Mouse (Mus musculus) heart, adult 9 months (tissue): Measurements from ENCODE around the gene Olfr568.

ENCODE experiments used
- DNase-seq, 2 experiments: peaks; one replicate each; pipeline ENCODE4 v3.0.0; 2022; ENCODE audit warnings: low spot score in 2 of 2

The Olfr568 gene

GRCm38 (mm10) chr7:102876822-102877221, at the start of gene Olfr568:
Gene Olfr568, plus strand, starts transcription at chr7:102877122.
- DNase-seq, result no peak

DNA sequence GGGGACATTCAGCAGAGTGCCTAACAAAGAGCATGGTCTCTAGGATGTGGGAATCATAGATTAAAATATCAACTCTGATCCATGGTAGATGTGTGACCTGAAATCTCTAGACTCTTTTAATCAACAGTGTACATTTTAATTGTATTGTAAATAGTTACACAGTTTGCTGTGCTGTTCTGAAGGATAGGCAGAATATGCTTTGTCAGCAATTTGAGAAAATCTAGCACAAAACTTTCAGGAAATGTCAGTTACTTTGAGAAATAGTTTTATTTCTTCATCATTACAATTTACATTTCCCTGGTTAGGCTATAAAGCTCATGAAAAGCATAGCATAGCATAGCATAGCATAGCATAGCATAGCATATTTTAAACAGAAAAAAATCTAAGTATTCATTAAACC, 21.1 kb upstream of the Olfr568 start:
- no peak for DNase-seq

DNA sequence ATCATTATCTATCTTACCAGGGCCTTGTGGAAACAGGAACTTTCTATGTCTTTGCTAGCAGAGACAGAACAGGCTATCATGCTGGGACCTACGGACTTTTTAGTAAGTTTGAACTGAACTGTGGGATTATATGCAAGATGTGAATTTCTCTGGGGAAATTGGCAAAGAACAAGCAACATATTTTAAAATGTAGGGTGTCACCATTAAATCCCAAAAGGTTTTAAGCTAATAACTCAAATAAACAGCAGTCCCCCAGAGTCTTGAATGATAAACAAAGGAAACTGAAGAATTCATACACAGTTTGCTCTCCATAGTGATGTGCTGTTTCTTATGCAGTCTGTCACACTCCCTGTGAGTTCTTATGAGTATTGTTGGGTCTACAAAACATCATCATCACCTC, 18.3 kb upstream of the Olfr568 start, which contains the start of gene Olfr566:
Gene Olfr566 (minus strand): TSS at position 101 of the 400 bp plus-strand sequence.
- DNase-seq, result no peak

GRCm38 (mm10) chr7:102890782-102891181, 13.9 kb downstream of the Olfr568 start, which contains the start of gene Olfr569:
Gene Olfr569, minus strand, starts transcription at chr7:102890882.
- no peak for DNase-seq

GRCm38 (mm10) chr7:102915261-102915660, 38.3 kb downstream of the Olfr568 start:
- DNase-seq, result no peak

GRCm38 (mm10) chr7:102916405-102916804, 39.5 kb downstream of the Olfr568 start:
- no peak for DNase-seq

DNA sequence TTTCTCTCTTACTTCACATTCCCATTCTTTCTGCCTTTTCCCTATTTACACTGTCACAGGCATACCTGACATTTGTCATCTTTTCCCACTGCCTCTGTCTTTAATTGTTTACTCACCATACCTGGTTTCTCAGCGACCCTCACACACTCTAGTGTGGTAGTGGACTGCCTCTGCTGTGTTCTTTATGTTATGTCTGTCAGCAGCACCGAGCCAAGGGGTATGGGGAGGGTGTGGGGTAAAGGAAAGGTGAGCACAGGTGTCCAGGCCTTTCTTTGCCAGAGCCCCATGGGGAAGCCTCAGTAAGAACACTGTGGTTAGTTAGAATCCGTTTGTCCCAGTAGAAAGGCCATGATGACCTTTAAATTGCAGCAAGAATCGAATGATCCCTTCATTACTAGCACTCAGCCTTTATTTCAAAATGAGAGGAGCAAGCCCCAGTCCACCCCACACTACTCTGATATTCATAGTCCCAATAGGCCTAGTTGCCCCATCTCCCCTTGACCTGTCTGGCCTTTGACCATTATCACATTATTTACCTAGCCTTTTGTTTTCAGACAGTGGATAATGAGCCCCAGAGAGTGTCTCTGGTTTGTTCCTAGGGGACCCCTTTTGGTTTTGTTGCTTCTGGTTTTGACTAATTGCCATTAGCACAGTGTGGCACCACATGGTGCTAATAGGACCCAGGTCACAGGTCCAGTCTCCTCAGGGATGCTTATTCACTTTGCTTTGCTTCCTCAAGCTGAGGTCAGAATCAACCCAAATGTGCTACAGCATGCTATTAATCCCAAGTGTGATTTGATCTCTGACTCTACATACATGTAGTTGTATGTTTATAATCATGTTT, 40.3 kb downstream of the Olfr568 start, which contains the start of gene Olfr571:
Gene Olfr571 (minus strand): TSS at position 505 of the 844 bp plus-strand sequence.
- DNase-seq, result no peak

- no peak for DNase-seq
Observed at GRCm38 (mm10) chr7:102919632-102920031, 42.7 kb downstream of the Olfr568 start.

DNA sequence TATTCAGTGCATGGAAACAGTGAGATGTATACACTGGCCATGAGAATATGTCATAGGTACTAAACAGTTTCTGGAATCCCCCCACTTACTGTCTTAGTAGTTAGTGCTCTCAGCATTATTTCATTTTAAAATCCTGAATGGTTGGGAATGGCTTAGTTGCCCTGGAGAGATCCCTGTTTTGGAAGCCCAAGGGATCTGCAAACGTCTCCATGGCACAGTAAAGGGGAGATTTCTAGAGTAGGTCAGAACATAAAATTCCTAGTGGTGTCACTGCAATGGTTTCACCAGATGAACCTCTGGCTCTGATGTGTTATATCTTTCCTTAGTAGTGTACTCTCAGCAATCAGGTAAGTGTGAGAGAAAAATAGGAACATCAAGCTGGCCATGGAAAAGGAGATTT, 47.2 kb downstream of the Olfr568 start, which contains the start of gene Olfr572:
Gene Olfr572 (plus strand): TSS at position 301 of the 400 bp plus-strand sequence.
- DNase-seq, result no peak

GRCm38 (mm10) chr7:102927105-102927504, 50.2 kb downstream of the Olfr568 start:
- DNase-seq, result no peak
